Comparison of ENCODE assay signal across 18 mouse cellular contexts in genomic region chr14:79383120-79383519, GRCm38 (mm10).
"Had no signal": no experiment of that assay in that cellular context is flagged by ENCODE, and none has a peak within 500 bp of the region (broad histone marks: within the 10 kb centered on the region; RNA-seq: fewer than 3 reads in every experiment).

No protein-coding gene starts in this region.

- DNase-seq: kidney, adult 11 months; kidney, adult 9 months; kidney, postnatal 36 days; layer of hippocampus, adult 9-11 months; left cerebral cortex, postnatal 4 days; lung, adult 18-20 months; lung, postnatal 4 days; right cerebral cortex, postnatal 14 days; thymus, adult 2 months; thymus, postnatal 25 days had no signal

- H3K9me3 ChIP-seq: limb, embryonic 13.5 days; megakaryocyte, embryonic 14.5 days; midbrain, embryonic 12.5 days; neural tube, embryonic 13.5 days; stomach, embryonic 15.5 days had no signal

- H3K4me3 ChIP-seq: limb, embryonic 13.5 days; megakaryocyte, embryonic 14.5 days; midbrain, embryonic 12.5 days; neural tube, embryonic 13.5 days; stomach, embryonic 15.5 days had no signal

- H3K4me2 ChIP-seq: limb, embryonic 13.5 days; midbrain, embryonic 12.5 days; neural tube, embryonic 13.5 days; stomach, embryonic 15.5 days had no signal

- H3K27me3 ChIP-seq: limb, embryonic 13.5 days; megakaryocyte, embryonic 14.5 days; midbrain, embryonic 12.5 days; neural tube, embryonic 13.5 days; stomach, embryonic 15.5 days had no signal

- H3K4me1 ChIP-seq: limb, embryonic 13.5 days; midbrain, embryonic 12.5 days; neural tube, embryonic 13.5 days; stomach, embryonic 15.5 days had no signal

- ATAC-seq: lung, postnatal 0 days; midbrain, embryonic 16.5 days had no signal

- H3K9ac ChIP-seq: limb, embryonic 13.5 days; midbrain, embryonic 12.5 days; neural tube, embryonic 13.5 days; stomach, embryonic 15.5 days had no signal

- H3K27ac ChIP-seq: kidney, postnatal 0 days; limb, embryonic 13.5 days; midbrain, embryonic 12.5 days; neural tube, embryonic 13.5 days; stomach, embryonic 15.5 days had no signal
